Mouse (Mus musculus): ENCODE data around the gene Prodh2. TPM values are rescaled to one million over a fixed set of nuclear protein-coding genes. Genes with fewer than 3 reads are reported as not detected.
A peak's percentile ranks its signal among the peaks of the same experiment; 100 is the strongest.

The Prodh2 gene
- 0.18 TPM in 1 of 2 replicates, not detected in the other for polyA plus RNA-seq (2015; fragmentation: Nextera tagmentation; extraction: Ambion mirVana)

- Histone ChIP-seq H3K27me3 (peaks cover 17% of the 10 kb centered on the region), H3K9ac (no peak within 1 kb of the TSS), H3K4me2 (no peak within 1 kb of the TSS), H3K4me1 (0 out of 2 replicates have a peak, but pooled peaks cover 3% of the 10 kb centered on the region), H3K4me3 (no peak within 1 kb of the TSS), H3K9me3 (no peaks in the 10 kb centered on the region), H3K36me3 (no peaks in the 10 kb centered on the region), H3K27ac (no peak within 1 kb of the TSS)
- 59% methylated on average over 11 of the region's 11 CpGs for WGBS
- no peak for ATAC-seq (ENCODE audit: insufficient number of reproducible peaks, low FRiP score, low TSS enrichment, low read depth)
Measured at GRCm38 (mm10) chr7:30493401-30493931, at the start of gene Prodh2. TSS of gene Prodh2 (plus strand) at chr7:30493622.

GRCm38 (mm10) chr7:30443696-30444095 lies 49.7 kb upstream of the Prodh2 start:
- H3K27me3 ChIP-seq = peaks cover 17% of the 10 kb centered on the region; the same call in 1 of the 2 replicates
- peaks cover 18% of the 10 kb centered on the region for H3K4me1 ChIP-seq
- peak overlapping the region; percentile 92; the same call in 1 of the 2 replicates for H3K4me2 ChIP-seq
- no peak overlapping the region for H3K9ac ChIP-seq
- no peaks in the 10 kb centered on the region for H3K9me3 ChIP-seq
- ATAC-seq (ENCODE audit: insufficient number of reproducible peaks, low FRiP score, low TSS enrichment, low read depth) = no peak
- H3K27ac ChIP-seq = no peak overlapping the region
- H3K4me3 ChIP-seq = peak overlapping the region; percentile 64
- H3K36me3 ChIP-seq = peaks cover 9% of the 10 kb centered on the region; the same call in 1 of the 2 replicates
- 23% methylated on average over 9 of the region's 9 CpGs for WGBS

GRCm38 (mm10) chr7:30444154-30444970 lies 49.1 kb upstream of the Prodh2 start:
- no peak for ATAC-seq (ENCODE audit: insufficient number of reproducible peaks, low FRiP score, low TSS enrichment, low read depth)
- Histone ChIP-seq H3K4me1 (peaks cover 18% of the 10 kb centered on the region), H3K36me3 (peaks cover 9% of the 10 kb centered on the region; the same call in 1 of the 2 replicates), H3K4me3 (peak overlapping the region; percentile 64), H3K9me3 (no peaks in the 10 kb centered on the region), H3K27ac (no peak overlapping the region), H3K9ac (peak overlapping the region; percentile 63; the same call in 1 of the 2 replicates), H3K27me3 (peaks cover 17% of the 10 kb centered on the region; the same call in 1 of the 2 replicates), H3K4me2 (peak overlapping the region; percentile 92)
- WGBS = under 1% methylated on average over 38 of the region's 38 CpGs

DNA sequence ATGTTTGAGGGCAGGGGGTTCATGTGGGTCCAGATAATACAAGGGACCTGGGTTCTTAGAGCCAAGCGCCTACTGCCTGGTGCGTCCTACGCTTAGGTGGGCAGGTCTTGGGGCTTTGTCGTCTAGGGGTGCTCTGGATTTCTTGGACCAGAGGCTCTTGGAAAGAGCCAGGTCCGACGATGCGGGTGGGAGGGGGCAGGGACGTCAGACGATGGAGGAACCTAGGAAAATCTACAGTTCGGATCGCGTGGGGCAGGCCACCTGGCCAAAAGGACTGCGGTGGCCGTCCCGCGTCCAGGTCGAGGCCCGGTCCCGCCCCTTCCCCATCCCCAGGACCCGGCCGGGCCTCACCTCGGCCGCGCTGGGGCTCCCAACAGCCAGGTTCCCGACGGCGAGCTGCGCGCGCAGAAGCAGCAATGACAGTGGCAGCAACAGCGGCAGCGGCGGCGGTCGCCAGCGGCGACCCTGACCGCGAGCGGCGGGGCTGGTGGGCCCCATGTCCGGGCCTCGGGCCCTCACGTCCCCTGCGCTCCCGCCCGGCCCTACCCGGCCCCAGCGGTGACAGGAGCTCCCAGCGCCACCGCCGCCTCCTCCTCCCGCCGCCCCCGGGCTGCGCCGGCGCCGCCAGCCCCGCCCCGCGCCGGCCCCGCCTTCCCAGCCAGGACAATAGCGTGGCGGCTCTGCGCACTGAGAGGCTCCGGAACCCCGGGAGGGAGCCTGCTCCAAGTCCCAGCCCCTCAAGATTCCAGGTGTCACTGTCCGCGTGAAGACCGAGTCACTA lies 48.3 kb upstream of the Prodh2 start, which contains the start of gene Aplp1:
Gene Aplp1, minus strand, starts transcription at position 565 of the 781 bp plus-strand sequence.
- H3K27ac ChIP-seq = no peak within 1 kb of the TSS
- peaks cover 18% of the 10 kb centered on the region for H3K4me1 ChIP-seq
- H3K36me3 ChIP-seq = peaks cover 6% of the 10 kb centered on the region; the same call in 1 of the 2 replicates
- peak; percentile 68; the same call in 1 of the 2 replicates for ATAC-seq (ENCODE audit: insufficient number of reproducible peaks, low FRiP score, low TSS enrichment, low read depth)
- no peaks in the 10 kb centered on the region for H3K9me3 ChIP-seq
- peak within 1 kb of the TSS; percentile 64 for H3K4me3 ChIP-seq
- peaks cover 20% of the 10 kb centered on the region for H3K27me3 ChIP-seq
- peak within 1 kb of the TSS; percentile 63 for H3K9ac ChIP-seq
- WGBS = under 1% methylated on average over 63 of the region's 72 CpGs
- peak within 1 kb of the TSS; percentile 92 for H3K4me2 ChIP-seq

DNA sequence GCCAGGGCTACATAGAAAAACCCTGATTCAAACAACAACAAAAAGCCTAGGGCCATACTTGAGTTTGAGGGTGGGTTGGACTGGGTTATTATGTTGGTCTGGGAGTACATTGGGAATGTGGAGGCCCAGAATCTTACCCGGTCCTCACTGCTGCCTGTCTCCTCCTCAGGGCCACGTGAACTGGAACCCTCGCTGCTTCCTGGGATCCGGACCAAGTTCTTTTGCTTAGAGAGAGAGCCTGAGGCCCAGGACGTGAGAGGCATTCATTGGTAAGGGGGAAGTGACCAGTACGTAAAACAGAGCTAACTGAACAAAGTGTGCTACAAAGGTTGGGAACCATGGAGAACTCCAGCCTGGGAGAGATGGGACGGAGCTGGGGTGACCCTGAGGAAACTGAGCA lies 43.2 kb upstream of the Prodh2 start:
- Histone ChIP-seq H3K27ac (no peak overlapping the region), H3K9ac (no peak overlapping the region), H3K36me3 (no peaks in the 10 kb centered on the region), H3K4me3 (no peak overlapping the region), H3K4me2 (no peak overlapping the region), H3K4me1 (peaks cover 4% of the 10 kb centered on the region; the same call in 1 of the 2 replicates), H3K9me3 (no peaks in the 10 kb centered on the region), H3K27me3 (peaks cover 48% of the 10 kb centered on the region)
- ATAC-seq (ENCODE audit: insufficient number of reproducible peaks, low FRiP score, low TSS enrichment, low read depth) = no peak
- WGBS = 65% methylated on average over 7 of the region's 7 CpGs

GRCm38 (mm10) chr7:30453327-30453726 lies 40.1 kb upstream of the Prodh2 start:
- Histone ChIP-seq H3K4me2 (no peak overlapping the region), H3K4me1 (peaks cover 21% of the 10 kb centered on the region), H3K27me3 (peaks cover 78% of the 10 kb centered on the region), H3K4me3 (no peak overlapping the region), H3K9ac (no peak overlapping the region), H3K9me3 (no peaks in the 10 kb centered on the region), H3K27ac (no peak overlapping the region), H3K36me3 (no peaks in the 10 kb centered on the region)
- WGBS = 18% methylated on average over 25 of the region's 25 CpGs
- no peak for ATAC-seq (ENCODE audit: insufficient number of reproducible peaks, low FRiP score, low TSS enrichment, low read depth)

GRCm38 (mm10) chr7:30453766-30454165 lies 39.7 kb upstream of the Prodh2 start:
- no peaks in the 10 kb centered on the region for H3K9me3 ChIP-seq
- WGBS = 2% methylated on average over 25 of the region's 25 CpGs
- H3K4me2 ChIP-seq = no peak overlapping the region

GRCm38 (mm10) chr7:30454259-30454658 lies 39.2 kb upstream of the Prodh2 start:
- Histone ChIP-seq H3K4me1 (peaks cover 23% of the 10 kb centered on the region), H3K4me3 (no peak overlapping the region), H3K27ac (no peak overlapping the region), H3K36me3 (no peaks in the 10 kb centered on the region), H3K27me3 (peaks cover 88% of the 10 kb centered on the region), H3K9me3 (no peaks in the 10 kb centered on the region), H3K4me2 (no peak overlapping the region), H3K9ac (no peak overlapping the region)
- no peak for ATAC-seq (ENCODE audit: insufficient number of reproducible peaks, low FRiP score, low TSS enrichment, low read depth)
- 6% methylated on average over 6 of the region's 6 CpGs for WGBS

More at GRCm38 (mm10) chr7:30453766-30454165, 39.7 kb upstream of the Prodh2 start:
- no peaks in the 10 kb centered on the region for H3K36me3 ChIP-seq
- peaks cover 83% of the 10 kb centered on the region for H3K27me3 ChIP-seq
- ATAC-seq (ENCODE audit: insufficient number of reproducible peaks, low FRiP score, low TSS enrichment, low read depth) = no peak
- no peak overlapping the region for H3K4me3 ChIP-seq
- H3K9ac ChIP-seq = no peak overlapping the region
- peaks cover 23% of the 10 kb centered on the region for H3K4me1 ChIP-seq
- H3K27ac ChIP-seq = no peak overlapping the region

- Histone ChIP-seq H3K4me1 (peaks cover 23% of the 10 kb centered on the region), H3K9ac (no peak overlapping the region), H3K4me3 (no peak overlapping the region), H3K9me3 (no peaks in the 10 kb centered on the region), H3K36me3 (no peaks in the 10 kb centered on the region), H3K27ac (no peak overlapping the region), H3K27me3 (peaks cover 90% of the 10 kb centered on the region), H3K4me2 (peak overlapping the region; percentile 33; the same call in 1 of the 2 replicates)
- 2% methylated on average over 9 of the region's 9 CpGs for WGBS
- no peak for ATAC-seq (ENCODE audit: insufficient number of reproducible peaks, low FRiP score, low TSS enrichment, low read depth)
Measured at GRCm38 (mm10) chr7:30456487-30456886, 36.9 kb upstream of the Prodh2 start.

GRCm38 (mm10) chr7:30456911-30457628 lies 36.4 kb upstream of the Prodh2 start:
- WGBS = 1% methylated on average over 31 of the region's 31 CpGs
- H3K4me3 ChIP-seq = peak overlapping the region; percentile 14; the same call in 1 of the 2 replicates
- H3K9ac ChIP-seq = no peak overlapping the region
- no peak for ATAC-seq (ENCODE audit: insufficient number of reproducible peaks, low FRiP score, low TSS enrichment, low read depth)
- peaks cover 23% of the 10 kb centered on the region for H3K4me1 ChIP-seq
- H3K36me3 ChIP-seq = no peaks in the 10 kb centered on the region
- H3K27me3 ChIP-seq = peaks cover 94% of the 10 kb centered on the region
- no peak overlapping the region for H3K27ac ChIP-seq
- H3K9me3 ChIP-seq = no peaks in the 10 kb centered on the region
- peak overlapping the region; percentile 33 for H3K4me2 ChIP-seq

Measured in limb, embryonic 15.5 days (tissue).